Mouse (Mus musculus) heart, embryonic 14.5 days (tissue): ENCODE measurements around the gene 1110008P14Rik. TPM values are rescaled to one million over a fixed set of nuclear protein-coding genes. Genes with fewer than 3 reads are reported as not detected.

Source experiments
- ATAC-seq: fragments of 200-750 bp; cut with Nextera tagmentation; 2 replicates; pipeline ENCODE4 v1.8.0; 2017; ENCODE audit warnings: low read depth, moderate TSS enrichment; ENCODE audit not compliant: insufficient number of reproducible peaks, insufficient read depth, low FRiP score
- H3K27ac ChIP-seq, 2 experiments: fragments of 200-500 bp in 1 of 2; fragments of 300-500 bp in 1 of 2; sonication (generic) in 1 of 2; replicated peaks in 1 of 2; 2 replicates each; pipeline ENCODE4 v1.5.1; 2012 to 2014; ENCODE audit warnings: low read depth in 2 of 2, low read length in 2 of 2, control low read depth in 1 of 2, mild to moderate bottlenecking in 1 of 2, mixed read lengths in 1 of 2; ENCODE audit not compliant: control insufficient read depth in 1 of 2, insufficient read depth in 1 of 2
- H3K27me3 ChIP-seq: fragments of 300-500 bp; sonication (generic); 2 replicates; pipeline ENCODE4 v1.6.1; 2014; ENCODE audit warnings: mild to moderate bottlenecking, low read length, control low read depth; ENCODE audit not compliant: control insufficient read depth, insufficient read depth
- H3K36me3 ChIP-seq: fragments of 300-500 bp; sonication (generic); 2 replicates; pipeline ENCODE4 v1.6.1; 2014; ENCODE audit warnings: mild to moderate bottlenecking, control low read depth, low read length, mixed read lengths; ENCODE audit not compliant: control insufficient read depth, insufficient read depth
- H3K4me1 ChIP-seq, 2 experiments: fragments of 200-500 bp in 1 of 2; fragments of 300-500 bp in 1 of 2; sonication (generic) in 1 of 2; 2 replicates each; pipeline ENCODE4 v1.6.1; 2012 to 2014; ENCODE audit warnings: low read length in 2 of 2, control low read depth in 1 of 2, mixed read lengths in 1 of 2; ENCODE audit not compliant: control insufficient read depth in 2 of 2, insufficient read depth in 2 of 2
- H3K4me2 ChIP-seq: fragments of 300-500 bp; sonication (generic); 2 replicates; pipeline ENCODE4 v1.6.1; 2014; ENCODE audit warnings: mild to moderate bottlenecking, low read length
- H3K4me3 ChIP-seq, 2 experiments: fragments of 200-500 bp in 1 of 2; fragments of 300-500 bp in 1 of 2; sonication (generic) in 1 of 2; 2 replicates each; pipeline ENCODE4 v1.5.1; 2012 to 2014; ENCODE audit warnings: low read length in 2 of 2, mild to moderate bottlenecking in 2 of 2, control low read depth in 1 of 2, low read depth in 1 of 2, moderate library complexity in 1 of 2; ENCODE audit not compliant: control insufficient read depth in 1 of 2, insufficient read depth in 1 of 2
- H3K9ac ChIP-seq: fragments of 300-500 bp; sonication (generic); 2 replicates; pipeline ENCODE4 v1.6.1; 2014; ENCODE audit warnings: mild to moderate bottlenecking, low read length
- H3K9me3 ChIP-seq: fragments of 300-500 bp; sonication (generic); 2 replicates; pipeline ENCODE4 v1.6.1; 2016; ENCODE audit warnings: low read length, control low read depth; ENCODE audit not compliant: control insufficient read depth
- WGBS: fragments of 180-500 bp; shearing (Covaris S2); extraction: QIAGEN DNeasy Blood & Tissue Kit; methylation state at CpG from one replicate; pipeline ENCODE4 v1.1.7; 2014; 5-methylcytosine and 5-hydroxymethylcytosine counted together
- polyA plus RNA-seq: library from polyadenylated mRNA; unstranded; fragments of >200 nt; fragmentation: Nextera tagmentation; extraction: Ambion mirVana; gene quantifications from 2 replicates; pipeline ENCODE4 v1.2.1, GENCODE M21; 2014

The 1110008P14Rik gene
- polyA plus RNA-seq, 1 experiment from 2014 or later = 64.5 TPM

GRCm38 (mm10) chr2:32390871-32391270 lies 9.1 kb upstream of the 1110008P14Rik start:
- 0 out of 2 replicates have a peak, but pooled peaks cover 2% of the 10 kb centered on the region for H3K27me3 ChIP-seq
- WGBS = 73% methylated on average over 8 of the region's 8 CpGs

GRCm38 (mm10) chr2:32389157-32389556 lies 7.4 kb upstream of the 1110008P14Rik start:
- H3K27ac ChIP-seq = no peak overlapping the region
- H3K9me3 ChIP-seq = no peaks in the 10 kb centered on the region
- no peaks in the 10 kb centered on the region for H3K36me3 ChIP-seq
- no peak overlapping the region for H3K4me3 ChIP-seq
- no peak overlapping the region for H3K9ac ChIP-seq
- no peak overlapping the region for H3K4me2 ChIP-seq
- ATAC-seq = no peak
- peaks cover 2% of the 10 kb centered on the region; the same call in 1 of the 2 replicates for H3K27me3 ChIP-seq
- 65% methylated on average over 2 of the region's 2 CpGs for WGBS
- peaks cover 4 to 5% of the 10 kb centered on the region in 2 experiments; a peak in 2 of 4 replicates for H3K4me1 ChIP-seq

More at GRCm38 (mm10) chr2:32390871-32391270, 9.1 kb upstream of the 1110008P14Rik start:
- H3K4me1 ChIP-seq = peaks cover 6 to 10% of the 10 kb centered on the region in 2 experiments; a peak in 3 of 4 replicates
- no peak overlapping the region for H3K4me2 ChIP-seq
- H3K27ac ChIP-seq = no peak overlapping the region
- no peak overlapping the region for H3K4me3 ChIP-seq
- H3K36me3 ChIP-seq = no peaks in the 10 kb centered on the region
- no peaks in the 10 kb centered on the region for H3K9me3 ChIP-seq
- ATAC-seq = no peak
- H3K9ac ChIP-seq = no peak overlapping the region

GRCm38 (mm10) chr2:32387706-32388490 lies 6.2 kb upstream of the 1110008P14Rik start, which contains the start of gene Lcn2:
Lcn2 (minus strand) TSS chr2:32388252.
- Histone ChIP-seq H3K27ac (no peak within 1 kb of the TSS), H3K9me3 (no peaks in the 10 kb centered on the region), H3K4me1 (peaks cover 4 to 5% of the 10 kb centered on the region in 2 experiments; a peak in 2 of 4 replicates), H3K27me3 (peaks cover 8% of the 10 kb centered on the region; the same call in 1 of the 2 replicates), H3K36me3 (no peaks in the 10 kb centered on the region), H3K9ac (no peak within 1 kb of the TSS), H3K4me3 (no peak within 1 kb of the TSS), H3K4me2 (no peak within 1 kb of the TSS)
- 54% methylated on average over 5 of the region's 5 CpGs for WGBS
- no peak for ATAC-seq

GRCm38 (mm10) chr2:32382689-32383088 lies 951 bp upstream of the 1110008P14Rik start:
- Histone ChIP-seq H3K9ac (no peak overlapping the region), H3K9me3 (no peaks in the 10 kb centered on the region), H3K4me3 (no peak overlapping the region), H3K27me3 (peaks cover 8% of the 10 kb centered on the region; the same call in 1 of the 2 replicates), H3K27ac (no peak overlapping the region), H3K4me2 (no peak overlapping the region), H3K4me1 (peaks cover 2 to 7% of the 10 kb centered on the region in 2 experiments; a peak in 3 of 4 replicates), H3K36me3 (peaks cover 20% of the 10 kb centered on the region)
- 82% methylated on average over 2 of the region's 2 CpGs for WGBS
- ATAC-seq = no peak

GRCm38 (mm10) chr2:32381141-32381774 lies 480 bp downstream of the 1110008P14Rik start:
- Histone ChIP-seq H3K4me1 (peaks cover 2 to 9% of the 10 kb centered on the region in 2 experiments; a peak in 3 of 4 replicates), H3K36me3 (peaks cover 34% of the 10 kb centered on the region), H3K4me3 (peak overlapping the region; percentile 68 to 79), H3K9ac (peak overlapping the region; percentile 70), H3K4me2 (peak overlapping the region; percentile 97), H3K9me3 (no peaks in the 10 kb centered on the region), H3K27ac (0 out of 4 replicates have a peak overlapping the region, but pooled peaks of 1 of the 2 experiments have one; percentile 3), H3K27me3 (peaks cover 8% of the 10 kb centered on the region; the same call in 1 of the 2 replicates)
- under 1% methylated on average over 27 of the region's 27 CpGs for WGBS
- ATAC-seq = peak; percentile 44; the same call in 1 of the 2 replicates

GRCm38 (mm10) chr2:32380001-32380500 lies 1.7 kb downstream of the 1110008P14Rik start:
- ATAC-seq = no peak
- WGBS = 83% methylated on average over 7 of the region's 7 CpGs
- no peak overlapping the region for H3K4me2 ChIP-seq
- peaks cover 5% of the 10 kb centered on the region; the same call in 1 of the 2 replicates for H3K27me3 ChIP-seq
- H3K9ac ChIP-seq = no peak overlapping the region
- H3K4me3 ChIP-seq = no peak overlapping the region
- H3K27ac ChIP-seq = no peak overlapping the region
- H3K36me3 ChIP-seq = peaks cover 46% of the 10 kb centered on the region
- no peaks in the 10 kb centered on the region for H3K9me3 ChIP-seq
- H3K4me1 ChIP-seq = peaks cover 6 to 20% of the 10 kb centered on the region in 2 experiments

GRCm38 (mm10) chr2:32376963-32377362 lies 4.8 kb downstream of the 1110008P14Rik start:
- no peak overlapping the region for H3K9ac ChIP-seq
- H3K4me2 ChIP-seq = no peak overlapping the region
- no peak overlapping the region for H3K4me3 ChIP-seq
- H3K9me3 ChIP-seq = no peaks in the 10 kb centered on the region
- peaks cover 70% of the 10 kb centered on the region for H3K36me3 ChIP-seq
- WGBS = 90% methylated on average over 10 of the region's 10 CpGs
- peaks cover 4 to 20% of the 10 kb centered on the region in 2 experiments for H3K4me1 ChIP-seq
- no peak for ATAC-seq
- no peak overlapping the region for H3K27ac ChIP-seq
- H3K27me3 ChIP-seq = no peaks in the 10 kb centered on the region
